ENCODE assay signal across 17 mouse cellular contexts in the genomic region with DNA sequence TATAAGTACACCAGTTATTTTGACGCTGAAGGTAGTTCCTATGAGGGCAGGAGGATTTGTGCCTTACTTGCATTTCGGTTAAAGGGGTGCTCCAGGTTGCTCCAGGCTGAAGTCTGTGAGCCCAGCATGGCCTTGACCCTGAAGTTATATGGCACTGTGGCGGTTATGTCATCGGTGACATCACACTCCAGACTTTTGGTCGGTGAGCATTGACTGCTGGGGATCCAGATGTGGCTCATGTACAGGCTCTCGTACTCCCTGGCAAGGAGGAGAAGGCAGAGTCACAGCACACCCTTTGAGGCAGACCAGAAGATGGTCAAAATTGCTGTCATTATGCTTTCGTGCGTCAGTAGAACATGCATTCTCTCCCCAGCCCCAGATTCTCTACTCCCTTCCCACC.
"Had no signal": no experiment of that assay in that cellular context is flagged by ENCODE, and none has a peak within 500 bp of the region (broad histone marks: within the 10 kb centered on the region; RNA-seq: fewer than 3 reads in every experiment).

No protein-coding gene starts in this region.

- ATAC-seq: lung, postnatal 0 days; midbrain, embryonic 13.5 days; midbrain, embryonic 15.5 days had no signal

- H3K4me3 ChIP-seq: lung, embryonic 15.5 days; megakaryocyte, embryonic 14.5 days; midbrain, embryonic 13.5 days; midbrain, embryonic 15.5 days; neural tube, embryonic 12.5 days; stomach, embryonic 15.5 days had no signal

- H3K9ac ChIP-seq: lung, embryonic 15.5 days; midbrain, embryonic 13.5 days; midbrain, embryonic 15.5 days; neural tube, embryonic 12.5 days; stomach, embryonic 15.5 days had no signal

- H3K4me2 ChIP-seq: lung, embryonic 15.5 days; midbrain, embryonic 11.5 days; midbrain, embryonic 13.5 days; midbrain, embryonic 15.5 days; neural tube, embryonic 12.5 days; stomach, embryonic 15.5 days had no signal

- H3K27me3 ChIP-seq: lung, embryonic 15.5 days; megakaryocyte, embryonic 14.5 days; midbrain, embryonic 13.5 days; midbrain, embryonic 15.5 days; neural tube, embryonic 12.5 days; stomach, embryonic 15.5 days had no signal

- H3K4me1 ChIP-seq: megakaryocyte, embryonic 14.5 days; midbrain, embryonic 13.5 days; midbrain, embryonic 15.5 days; neural tube, embryonic 12.5 days had no signal

- H3K36me3 ChIP-seq: lung, embryonic 15.5 days; midbrain, embryonic 13.5 days; midbrain, embryonic 15.5 days; neural tube, embryonic 12.5 days; stomach, embryonic 15.5 days had no signal

- DNase-seq: lung, adult 2 months; lung, postnatal 14 days; lung, postnatal 36 days; right cerebral cortex, postnatal 14 days; thymus, adult 2 months; thymus, postnatal 25 days; thymus, postnatal 4 days had no signal

- H3K27ac ChIP-seq: lung, embryonic 15.5 days; macrophage; midbrain, embryonic 13.5 days; midbrain, embryonic 15.5 days; neural tube, embryonic 12.5 days; stomach, embryonic 15.5 days; stomach, postnatal 0 days had no signal

- H3K9me3 ChIP-seq: midbrain, embryonic 15.5 days; stomach, embryonic 15.5 days had no signal
